Mouse (Mus musculus): ENCODE results near the gene Pramel1. TPM values are rescaled to one million over a fixed set of nuclear protein-coding genes. Genes with fewer than 3 reads are reported as not detected.
"Not testable (repeated sequence)": the region's sequence is repeated elsewhere in the genome, so short reads cannot be mapped to it uniquely, and the experiment has no call there.

The Pramel1 gene
- not detected for total RNA-seq (2022)

DNA sequence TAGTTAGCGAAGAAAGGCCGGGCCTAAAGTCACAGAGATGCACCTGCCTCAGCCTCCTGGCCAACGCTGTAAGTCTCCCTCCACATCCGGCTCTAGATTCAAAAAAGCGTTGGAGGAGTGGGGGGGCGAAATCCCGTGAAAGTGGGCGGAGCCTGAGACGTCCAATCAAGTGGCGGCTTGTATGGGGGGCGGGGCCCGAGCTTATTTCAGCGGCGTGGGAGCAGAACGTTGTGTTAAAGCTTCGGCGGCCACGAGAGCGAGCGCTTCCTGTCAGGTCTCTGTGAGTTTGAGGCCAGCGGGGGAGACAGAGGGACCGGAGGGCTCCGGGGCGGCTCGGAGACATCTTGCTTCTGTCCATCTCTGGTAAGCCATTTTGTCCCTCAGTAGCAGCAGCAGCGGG, at the start of gene Pramel1:
Gene Pramel1, plus strand, starts transcription at position 248 of the 400 bp plus-strand sequence.
- DNase-seq: no peak

DNA sequence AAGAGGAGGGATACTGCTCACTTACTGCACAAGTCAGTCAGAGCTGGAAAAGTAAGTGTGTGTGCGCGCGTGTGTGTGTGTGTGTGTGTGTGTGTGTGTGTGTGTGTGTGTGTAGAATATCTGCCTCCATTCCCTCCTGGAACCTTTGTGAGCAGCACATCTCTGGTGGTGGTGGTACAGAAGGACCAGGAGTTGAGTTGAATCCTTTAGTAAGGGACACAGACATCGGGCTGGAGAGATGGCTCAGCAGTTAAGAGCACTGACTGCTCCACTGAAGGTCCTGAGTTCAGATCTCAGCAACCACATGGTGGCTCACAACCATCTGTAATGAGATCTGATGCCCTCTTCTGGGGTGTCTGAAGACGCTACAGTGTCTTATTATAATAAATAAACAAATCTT, 48.7 kb upstream of the Pramel1 start:
- DNase-seq: not testable (repeated sequence)

DNA sequence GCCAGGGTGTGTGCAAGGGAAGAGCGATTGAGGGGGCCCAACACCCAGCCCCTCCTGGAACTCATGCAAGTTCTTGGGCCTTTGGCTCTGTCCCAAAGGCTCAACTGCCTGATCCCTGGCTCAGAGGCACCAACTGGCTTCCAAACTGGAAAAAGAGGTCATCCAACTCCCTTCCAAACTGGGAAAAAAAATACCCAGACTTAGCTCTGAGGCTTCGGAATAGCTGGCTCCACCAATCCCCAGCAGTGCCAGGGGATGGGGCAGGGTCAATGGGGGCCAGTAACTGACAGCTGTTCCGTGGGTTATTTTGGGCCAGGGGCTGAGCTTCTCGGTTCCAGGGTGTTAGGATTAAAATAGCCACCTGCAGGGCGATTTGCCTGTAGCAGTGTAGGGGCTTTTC, 45.5 kb upstream of the Pramel1 start:
- no peak for DNase-seq

DNA sequence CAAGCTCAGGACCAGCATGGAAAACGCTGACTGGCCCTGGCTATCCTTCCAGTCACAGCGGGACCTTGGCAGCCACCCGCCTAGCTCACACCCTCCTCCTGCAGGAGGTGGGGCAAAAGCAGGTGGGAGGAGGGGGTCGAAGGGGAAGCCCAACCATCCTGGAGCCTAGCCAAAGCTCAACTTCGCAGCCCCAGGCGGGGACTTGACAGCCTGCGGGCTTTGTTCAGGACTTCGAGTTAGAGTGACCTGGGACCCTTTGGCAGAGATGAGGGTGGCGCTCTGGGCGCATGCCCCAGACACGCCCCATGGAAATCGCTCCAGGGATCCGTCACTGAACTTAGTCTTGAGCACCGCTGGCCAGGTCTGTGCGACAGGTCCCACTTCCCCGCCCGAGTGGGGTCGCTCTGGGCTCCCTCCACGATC, 44.7 kb upstream of the Pramel1 start, which contains the start of gene Lrrc38:
Gene Lrrc38, plus strand, starts transcription at position 274 of the 423 bp plus-strand sequence.
- no peak for DNase-seq

DNA sequence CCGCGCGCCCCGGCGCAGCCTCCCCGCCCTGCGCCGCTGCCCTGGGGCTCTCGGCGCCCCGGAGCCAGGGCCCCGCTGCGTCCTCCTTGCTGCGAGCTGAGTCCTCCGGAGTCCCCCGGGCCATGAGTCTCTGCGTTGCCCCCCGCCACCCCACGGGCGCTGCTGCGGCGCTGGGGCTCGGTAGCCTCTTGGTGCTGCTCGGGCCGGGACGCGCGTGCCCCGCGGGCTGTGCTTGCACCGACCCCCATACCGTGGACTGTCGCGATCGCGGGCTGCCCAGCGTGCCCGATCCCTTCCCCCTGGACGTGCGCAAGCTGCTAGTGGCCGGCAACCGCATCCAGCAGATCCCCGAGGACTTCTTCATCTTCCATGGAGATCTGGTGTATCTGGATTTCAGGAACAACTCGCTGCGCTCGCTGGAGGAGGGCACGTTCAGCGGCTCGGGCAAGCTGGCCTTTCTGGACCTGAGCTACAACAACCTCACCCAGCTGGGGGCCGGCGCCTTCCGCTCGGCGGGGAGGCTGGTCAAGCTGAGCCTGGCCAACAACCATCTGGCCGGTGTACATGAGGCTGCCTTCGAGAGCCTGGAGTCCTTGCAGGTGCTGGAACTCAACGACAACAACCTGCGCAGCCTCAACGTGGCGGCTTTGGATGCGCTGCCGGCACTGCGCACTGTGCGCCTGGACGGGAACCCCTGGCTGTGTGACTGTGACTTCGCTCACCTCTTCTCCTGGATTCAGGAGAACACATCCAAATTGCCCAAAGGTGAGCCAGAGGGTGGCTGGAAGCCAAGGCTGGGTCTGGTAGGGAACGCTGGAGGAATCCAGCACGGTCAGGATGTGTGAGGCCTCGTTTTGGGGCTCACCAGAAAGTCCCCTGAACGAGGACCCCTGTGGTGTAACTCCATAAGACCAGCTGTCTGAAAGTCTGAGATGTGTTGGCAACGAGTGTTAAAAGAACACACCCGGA, 43.9 kb upstream of the Pramel1 start:
- DNase-seq: no peak

DNA sequence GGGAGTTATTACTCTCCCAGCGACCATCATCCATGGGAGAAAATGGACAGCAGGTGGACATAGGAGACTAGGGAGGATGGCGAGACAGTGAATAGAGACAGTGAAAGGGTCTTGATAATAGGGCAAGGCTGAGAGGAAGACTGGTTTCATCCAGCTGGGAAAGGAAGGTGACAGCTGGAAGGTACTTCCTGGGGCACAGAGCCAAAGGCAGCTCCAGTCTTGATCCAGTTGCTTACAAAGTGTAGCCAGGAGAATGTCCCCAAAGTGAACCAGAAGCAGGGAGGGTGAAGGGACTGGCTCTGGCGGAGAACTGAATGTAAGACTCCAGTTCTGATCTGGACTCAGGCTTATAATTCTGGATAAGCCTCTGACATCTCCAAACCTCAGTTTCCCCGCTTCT, 41.9 kb upstream of the Pramel1 start:
- DNase-seq: no peak

DNA sequence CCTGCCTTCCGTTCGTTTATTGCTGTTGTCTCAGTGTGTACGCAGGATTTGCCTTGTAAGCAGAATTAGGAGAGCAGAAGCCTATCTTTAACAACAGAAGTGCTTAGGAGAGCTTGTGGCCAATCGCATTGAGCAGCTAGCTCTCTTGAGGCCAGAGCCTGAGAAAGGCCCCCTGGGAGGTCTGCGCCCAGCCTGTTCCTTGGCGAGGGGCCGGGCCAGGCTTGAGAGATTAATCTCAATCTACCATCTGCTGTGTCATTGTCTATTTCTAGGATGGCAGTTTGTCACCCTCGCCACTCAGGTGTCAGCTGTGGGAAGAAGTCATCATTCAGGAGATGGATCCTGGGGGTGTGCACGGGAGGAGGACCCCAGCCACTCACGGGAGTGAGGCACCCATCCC, 32.7 kb upstream of the Pramel1 start:
- no peak for DNase-seq

DNA sequence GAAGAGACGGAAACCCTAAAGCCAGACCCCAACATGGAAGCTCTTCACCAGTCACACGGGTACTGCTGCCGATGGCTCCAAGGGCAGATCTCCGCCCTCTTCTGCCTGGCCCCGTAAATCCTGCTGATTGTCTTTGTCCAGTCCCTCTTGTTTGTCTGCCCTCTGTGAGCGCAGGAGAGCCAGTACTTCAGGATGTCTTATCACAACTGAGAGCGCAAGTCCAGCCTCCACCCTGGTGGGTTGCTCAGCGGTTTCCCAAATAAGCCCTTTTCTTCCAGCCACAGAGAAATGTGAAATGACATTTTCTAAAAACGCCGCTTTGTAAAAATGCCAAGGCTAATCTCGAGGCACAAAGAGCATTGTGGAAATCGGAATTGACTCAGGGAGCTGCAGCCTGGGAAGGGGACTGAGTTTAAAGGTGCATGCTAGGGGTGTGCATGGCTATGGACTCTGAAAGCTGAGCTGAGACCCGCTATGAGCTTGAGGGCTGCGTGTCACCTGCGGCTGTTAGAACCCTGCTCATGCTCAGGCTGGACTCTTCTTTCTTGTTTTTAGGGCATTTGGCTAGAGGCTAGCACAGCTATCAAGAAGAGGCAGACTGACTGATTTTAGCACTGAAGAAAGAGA, 27.7 kb upstream of the Pramel1 start:
- DNase-seq: no peak

DNA sequence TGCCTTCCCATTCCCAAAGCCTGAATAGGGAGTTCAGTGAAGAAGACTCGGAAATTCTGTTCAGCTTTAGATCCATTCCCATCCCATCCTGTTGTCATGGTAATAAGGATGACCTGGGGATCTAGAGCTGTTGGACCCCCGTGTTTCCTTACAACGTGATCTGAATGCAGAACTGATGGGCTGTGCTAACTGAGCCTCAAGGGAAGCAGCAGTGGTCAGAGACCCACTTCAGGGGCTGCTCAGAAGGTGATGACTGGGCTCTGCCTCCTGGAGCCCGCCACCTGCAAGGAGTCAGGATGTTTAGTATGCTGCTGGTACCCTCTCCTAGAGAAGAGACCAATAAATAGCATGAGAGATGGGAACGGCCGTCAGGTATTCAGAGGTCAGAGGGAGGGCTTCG, 14.7 kb upstream of the Pramel1 start:
- no peak for DNase-seq

DNA sequence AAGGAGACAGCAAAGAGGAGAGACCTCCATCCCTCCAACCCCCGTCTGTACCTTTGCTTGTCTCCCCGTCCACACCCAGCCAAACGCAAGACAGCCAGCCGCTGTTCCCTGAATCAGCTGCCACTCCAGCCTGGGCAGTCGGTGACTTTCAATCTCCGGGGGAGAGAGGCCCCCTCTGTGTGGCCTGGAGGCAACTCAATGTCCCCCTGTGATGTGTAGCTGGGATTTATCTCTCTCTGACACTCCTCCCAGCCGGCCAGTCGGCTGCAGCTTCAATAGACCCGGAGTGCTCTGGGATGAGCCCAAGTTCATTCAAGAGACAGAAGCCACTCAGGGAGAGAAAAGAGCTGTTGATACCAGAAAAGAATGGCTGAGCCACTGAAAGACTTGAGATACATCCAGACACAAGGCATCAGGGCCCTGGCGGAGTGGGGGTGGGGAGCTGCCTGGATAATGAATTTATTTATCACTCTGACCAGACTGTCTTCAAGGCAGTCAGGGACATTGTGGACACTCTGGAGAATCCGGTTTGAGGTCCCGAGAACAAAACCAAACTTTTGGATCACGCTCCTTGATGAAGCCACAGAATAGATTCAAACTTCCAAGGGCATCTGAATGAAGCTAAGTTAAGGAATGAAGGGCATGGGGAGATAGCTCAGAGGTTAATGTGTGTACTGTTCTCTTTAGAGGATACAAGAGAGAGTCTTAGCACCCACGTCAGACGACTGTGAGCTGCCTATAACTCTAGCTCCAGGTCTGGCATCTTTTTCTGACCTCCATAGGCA, 14.1 kb upstream of the Pramel1 start:
- DNase-seq: no peak

DNA sequence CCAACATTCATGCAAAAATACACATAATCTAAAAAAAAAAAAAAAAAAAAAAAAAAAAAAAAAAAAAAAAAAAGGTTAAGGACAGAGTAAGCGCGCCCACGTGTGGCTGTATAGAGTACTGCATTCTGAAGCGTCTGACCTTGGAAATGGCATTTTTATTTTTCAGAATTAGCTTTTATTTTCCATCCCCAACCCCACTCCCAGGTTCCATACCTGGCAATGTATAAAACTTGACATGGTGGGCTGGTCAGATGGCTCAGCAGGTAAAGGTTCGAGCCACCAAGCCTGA, 13.6 kb upstream of the Pramel1 start:
- no peak for DNase-seq

DNA sequence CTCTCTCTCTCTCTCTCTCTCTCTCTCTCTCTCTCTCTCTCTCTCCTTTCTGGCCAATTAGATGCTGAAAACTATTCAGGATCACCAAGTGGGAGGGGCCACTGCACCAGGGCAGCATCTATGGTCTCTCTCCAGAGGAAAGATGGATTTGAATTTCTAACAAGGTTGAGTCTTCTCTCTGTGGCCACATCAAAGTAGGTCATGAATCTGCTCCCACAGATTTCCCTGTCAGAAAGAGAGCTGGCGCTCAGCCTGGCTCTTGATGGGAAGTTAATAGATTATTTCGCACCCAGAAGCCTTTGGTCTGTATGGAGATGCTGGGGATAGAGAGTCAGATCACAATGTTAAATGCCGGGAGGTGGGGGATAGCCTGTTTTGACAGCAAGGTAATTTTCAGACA, 12.1 kb upstream of the Pramel1 start:
- DNase-seq: no peak

DNA sequence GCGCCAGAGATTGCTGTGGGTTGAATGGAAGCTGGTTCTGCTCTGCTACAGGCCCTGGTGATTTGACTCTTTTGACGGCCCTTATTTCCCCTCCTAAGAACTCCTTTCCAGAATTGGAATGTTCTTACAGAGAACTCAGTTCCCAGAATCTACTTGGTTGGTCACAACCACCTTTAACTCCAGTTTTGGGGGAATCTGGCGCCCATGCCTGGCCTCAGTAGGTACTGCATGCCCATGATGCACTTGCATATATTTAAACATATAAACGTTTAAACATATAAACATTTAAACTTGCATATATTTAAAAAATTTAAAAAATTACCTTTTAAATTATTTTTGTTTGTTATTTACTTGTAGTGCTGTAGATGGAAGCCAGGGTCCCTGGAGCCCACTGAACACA, 10.6 kb upstream of the Pramel1 start:
- no peak for DNase-seq

DNA sequence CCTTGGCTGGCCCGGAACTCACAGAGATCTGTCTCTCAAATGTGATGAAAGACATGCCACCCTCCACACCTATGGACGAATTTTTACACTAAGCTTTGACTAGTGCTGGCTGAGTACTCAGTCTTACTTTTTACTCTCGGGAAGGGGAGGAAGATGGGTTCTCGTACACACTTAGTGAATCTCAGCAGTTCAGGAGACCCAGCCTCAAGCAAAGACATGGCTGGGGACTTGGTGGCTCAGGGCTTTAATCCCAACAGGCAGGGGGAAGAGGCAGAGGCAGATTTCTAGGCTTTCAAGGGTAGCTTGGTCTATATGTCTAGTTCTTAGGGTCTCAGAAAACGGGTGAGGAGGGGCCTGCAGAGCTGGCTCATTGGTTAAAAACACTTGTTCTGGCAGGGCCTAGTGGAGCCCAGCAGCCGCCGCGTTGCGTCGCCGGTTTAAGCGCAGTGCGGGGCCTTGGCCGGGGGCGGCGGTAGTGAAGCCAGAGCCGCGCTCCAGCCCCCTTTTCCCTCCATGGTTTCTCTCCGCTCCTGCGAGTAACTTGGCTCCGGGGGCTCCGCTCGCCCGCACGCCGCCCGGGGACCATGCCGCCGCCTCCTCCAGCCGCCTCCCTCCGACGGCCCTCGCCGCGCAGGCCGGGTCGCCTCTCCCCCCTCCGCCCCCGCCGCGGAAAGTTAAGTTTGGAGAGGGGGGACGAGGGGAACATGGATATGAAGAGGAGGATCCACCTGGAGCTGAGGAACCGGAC, 5.1 kb upstream of the Pramel1 start:
- no peak for DNase-seq

DNA sequence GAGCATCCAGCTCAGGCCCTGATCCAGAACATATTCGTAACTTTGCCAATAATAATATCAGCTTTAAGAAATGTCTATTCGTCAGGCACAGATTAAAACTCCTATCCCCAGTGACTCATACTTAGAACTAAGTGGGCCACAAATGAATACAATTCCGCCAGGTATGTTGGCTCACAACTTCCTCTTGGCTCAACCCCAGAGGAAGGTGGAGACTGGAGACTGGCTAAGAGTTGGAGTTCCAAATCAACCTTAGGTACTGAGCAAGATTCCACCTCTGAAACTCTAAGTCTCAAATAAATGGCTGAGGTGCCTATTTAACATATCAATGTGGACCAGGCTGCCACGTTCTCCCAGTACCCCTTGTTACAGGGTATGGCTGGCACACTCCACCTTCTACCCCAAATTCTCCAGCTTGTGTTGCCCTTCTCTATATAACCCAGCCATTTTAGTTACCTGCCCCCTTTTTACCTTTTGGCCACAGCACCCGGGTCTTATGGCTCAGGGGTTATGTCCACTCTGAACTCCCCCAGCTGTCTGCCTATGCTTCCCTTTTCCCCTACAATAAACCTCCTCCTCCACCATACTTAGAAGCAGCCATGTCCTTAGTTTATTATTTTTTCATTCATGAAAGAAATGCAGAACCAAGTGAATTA, 17.5 kb downstream of the Pramel1 start:
- no peak for DNase-seq

DNA sequence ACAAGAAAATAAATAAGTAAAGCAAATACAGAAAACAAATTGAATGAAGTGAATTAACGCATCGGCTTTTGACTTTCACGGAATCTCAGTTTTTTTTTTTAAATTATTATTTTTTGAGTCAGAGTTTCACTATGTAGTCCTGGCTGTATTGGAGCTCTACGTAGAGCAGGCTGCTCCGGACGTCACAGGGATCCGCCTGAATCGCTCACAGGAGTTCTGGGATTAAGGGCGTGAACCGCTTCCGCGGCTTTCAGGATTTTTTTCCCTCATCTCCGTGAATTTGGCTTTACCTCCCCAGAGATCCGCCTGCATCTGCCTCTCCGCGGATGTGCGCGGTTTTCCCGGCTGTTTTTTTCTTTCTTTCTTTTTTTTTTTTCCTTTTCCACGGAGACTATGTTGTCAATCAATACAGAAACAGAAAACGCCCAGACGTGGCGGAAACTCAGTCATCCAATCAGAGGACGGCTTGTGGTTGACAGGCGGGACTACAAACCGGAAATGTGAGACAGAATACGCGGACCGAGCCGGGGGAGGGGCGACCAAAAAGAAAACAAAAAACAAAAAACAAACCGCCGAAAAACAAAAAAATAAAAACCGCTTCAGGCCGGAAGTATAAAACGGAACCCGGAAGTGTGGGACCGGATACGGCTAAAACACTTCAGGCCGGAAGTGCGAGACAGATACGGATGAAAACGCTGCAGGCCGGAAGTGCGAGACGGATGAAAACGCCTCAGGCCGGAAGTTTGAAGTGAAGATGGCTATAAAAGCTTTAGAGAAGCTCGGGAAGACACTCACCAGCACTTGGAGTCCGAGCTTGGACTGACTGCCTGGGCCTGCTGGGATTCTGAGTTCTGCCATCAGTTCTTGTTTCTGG, 18.2 kb downstream of the Pramel1 start, which contains the start of gene Pramef8:
Gene Pramef8, plus strand, starts transcription at position 208 of the 874 bp plus-strand sequence.
- peak; percentile 91 for DNase-seq

DNA sequence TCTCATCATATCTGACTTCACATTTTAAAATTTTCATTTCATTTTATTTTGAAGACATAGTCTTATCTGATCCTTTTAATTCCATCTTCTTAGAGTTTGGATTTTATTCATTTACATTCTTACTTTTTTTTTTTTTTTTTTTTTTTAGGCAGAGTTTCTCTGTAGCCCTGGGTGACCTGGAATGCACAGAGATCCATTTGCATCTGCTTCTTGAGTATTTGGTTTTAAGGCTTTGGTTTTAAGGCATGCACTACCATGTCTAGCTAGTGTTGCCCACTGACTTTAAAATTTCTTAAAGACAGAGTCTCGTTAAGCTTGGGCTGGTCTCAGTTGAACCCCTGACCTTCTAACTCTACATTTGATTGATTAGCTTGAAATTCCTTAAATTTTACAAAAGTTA, 19.4 kb downstream of the Pramel1 start:
- no peak for DNase-seq

DNA sequence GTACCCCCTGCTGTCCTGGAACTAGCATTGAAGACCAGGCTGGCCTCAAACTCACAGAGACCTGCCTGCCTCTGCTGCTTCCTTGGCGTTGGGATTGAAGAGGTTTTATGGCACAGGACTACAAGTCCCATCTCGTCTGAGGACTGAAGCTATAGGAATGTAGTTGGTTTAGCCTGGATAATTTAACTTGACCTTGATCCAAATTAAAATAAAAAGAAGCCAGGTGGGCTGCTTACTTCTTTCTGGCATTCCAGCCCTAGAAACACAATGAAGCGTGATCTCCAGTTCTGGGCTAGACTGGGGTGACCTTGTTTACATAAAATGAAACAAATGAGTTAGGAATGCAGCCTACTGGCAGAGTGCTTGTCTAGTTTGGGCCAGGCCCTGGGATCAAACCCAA, 19.9 kb downstream of the Pramel1 start:
- no peak for DNase-seq

DNA sequence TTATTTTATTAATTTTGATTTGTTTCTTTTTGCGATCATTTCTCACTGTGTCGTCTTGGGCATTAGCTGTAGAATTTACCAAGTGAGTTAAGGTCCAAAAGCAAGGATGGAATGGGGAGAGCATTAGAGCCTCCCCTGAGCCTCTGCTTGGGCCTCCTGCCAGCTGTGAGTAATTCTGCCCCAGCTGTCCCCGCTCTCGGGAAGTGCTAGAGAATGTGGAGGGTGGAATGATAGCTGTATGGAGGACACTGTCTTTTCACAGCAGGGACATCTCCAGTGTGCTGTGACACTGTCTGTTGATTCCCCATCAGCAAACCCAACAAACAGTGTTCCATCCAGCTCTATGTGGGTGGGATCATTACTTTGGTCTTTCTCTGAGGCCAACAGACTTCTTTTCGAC, 32.5 kb downstream of the Pramel1 start:
- not testable (repeated sequence) for DNase-seq

Measured in adrenal gland, adult 8-10 months (tissue).